Mouse (Mus musculus) CH12.LX (cell line): Measurements from ENCODE around the gene D630045J12Rik. TPM values are rescaled to one million over a fixed set of nuclear protein-coding genes. Genes with fewer than 3 reads are reported as not detected.

Experiments
- DNase-seq: peaks from one replicate; pipeline ENCODE4 v3.0.0-alpha.2; 2013; ENCODE audit errors: extremely low read depth
- H3K27ac ChIP-seq: 2 replicates; pipeline ENCODE4 v1.5.1; 2012; ENCODE audit warnings: low read depth, mild to moderate bottlenecking, control low read depth, moderate library complexity; ENCODE audit not compliant: insufficient read depth
- H3K27me3 ChIP-seq: replicated peaks from 2 replicates; pipeline ENCODE3; 2012; ENCODE audit warnings: inconsistent platforms
- H3K36me3 ChIP-seq, 2 experiments: replicated peaks in 1 of 2; 2 replicates each; pipeline versions ENCODE3 to v1.6.1; 2012; ENCODE audit warnings: inconsistent platforms in 1 of 2, low read length in 1 of 2, mild to moderate bottlenecking in 1 of 2, mixed read lengths in 1 of 2, moderate library complexity in 1 of 2; ENCODE audit not compliant: control insufficient read depth in 1 of 2, insufficient read depth in 1 of 2
- H3K4me1 ChIP-seq, 2 experiments: 2 replicates each; pipeline ENCODE4 v1.6.1; 2012; ENCODE audit warnings: inconsistent platforms in 1 of 2, moderate library complexity in 1 of 2; ENCODE audit not compliant: insufficient read depth in 2 of 2, control insufficient read depth in 1 of 2
- H3K4me2 ChIP-seq: 2 replicates; pipeline ENCODE4 v1.6.1; 2012; ENCODE audit warnings: low read depth, mild to moderate bottlenecking, control low read depth; ENCODE audit not compliant: poor library complexity, insufficient read depth, severe bottlenecking
- H3K4me3 ChIP-seq, 3 experiments: fragments of 150-350 bp in 1 of 3; sonication (generic) in 1 of 3; replicated peaks in 1 of 3; 2 replicates each; pipeline versions ENCODE3 to v1.5.1; 2011 to 2012; ENCODE audit warnings: low read depth in 2 of 3, low read length in 2 of 3, mild to moderate bottlenecking in 2 of 3, moderate library complexity in 2 of 3, control low read depth in 1 of 3, improper control_type of control experiment in 1 of 3, inconsistent platforms in 1 of 3, mixed read lengths in 1 of 3; ENCODE audit not compliant: poor library complexity in 1 of 3
- H3K79me2 ChIP-seq: replicated peaks from 2 replicates; pipeline ENCODE4 v1.6.1; 2012; ENCODE audit warnings: mild to moderate bottlenecking, moderate library complexity; ENCODE audit not compliant: control insufficient read depth, poor library complexity, insufficient read depth, severe bottlenecking; ENCODE audit errors: extremely low read depth
- H3K9ac ChIP-seq: 2 replicates; pipeline ENCODE4 v1.6.1; 2012; ENCODE audit warnings: low read depth, mild to moderate bottlenecking, control low read depth, moderate library complexity; ENCODE audit not compliant: insufficient read depth
- H3K9me3 ChIP-seq: replicated peaks from 2 replicates; pipeline ENCODE3; 2012; ENCODE audit warnings: low read length, inconsistent platforms, mixed read lengths
- E2F4 ChIP-seq: IDR thresholded peaks from 2 replicates; pipeline ENCODE4 v1.6.1; 2011; ENCODE audit warnings: low read depth, low read length, improper control_type of control experiment; ENCODE audit not compliant: insufficient replicate concordance
- ELF1 ChIP-seq: IDR thresholded peaks from 2 replicates; pipeline ENCODE4 v1.6.1; 2014; ENCODE audit warnings: low read depth, mild to moderate bottlenecking, inconsistent platforms, low read length, improper control_type of control experiment
- EP300 ChIP-seq: IDR thresholded peaks from 2 replicates; pipeline ENCODE4 v1.6.1; 2011; ENCODE audit warnings: low read length, improper control_type of control experiment
- ETS1 ChIP-seq: conservative IDR thresholded peaks from 2 replicates; pipeline ENCODE4 v1.6.1; 2012; ENCODE audit warnings: low read depth, mild to moderate bottlenecking, inconsistent platforms, low read length, improper control_type of control experiment, moderate library complexity
- HCFC1 ChIP-seq: IDR thresholded peaks from 2 replicates; pipeline ENCODE4 v1.6.1; 2012; ENCODE audit warnings: low read depth, mild to moderate bottlenecking, inconsistent platforms, low read length, improper control_type of control experiment
- IRF4 ChIP-seq: IDR thresholded peaks from 2 replicates; pipeline ENCODE4 v1.6.1; 2014; ENCODE audit warnings: low read depth, mild to moderate bottlenecking, inconsistent platforms, low read length, improper control_type of control experiment
- JUND ChIP-seq: conservative IDR thresholded peaks from 2 replicates; pipeline ENCODE4 v1.6.1; 2011; ENCODE audit warnings: low read depth, low read length, improper control_type of control experiment
- MAX ChIP-seq: IDR thresholded peaks from 2 replicates; pipeline ENCODE4 v1.6.1; 2011; ENCODE audit warnings: low read length, improper control_type of control experiment
- MAZ ChIP-seq: IDR thresholded peaks from 2 replicates; pipeline ENCODE4 v1.6.1; 2012; ENCODE audit warnings: low read depth, mild to moderate bottlenecking, inconsistent platforms, low read length, improper control_type of control experiment, moderate library complexity
- MEF2A ChIP-seq: IDR thresholded peaks from 2 replicates; pipeline ENCODE4 v1.6.1; 2014; ENCODE audit warnings: low read depth, mild to moderate bottlenecking, inconsistent platforms, low read length, improper control_type of control experiment, borderline replicate concordance
- MYC ChIP-seq: IDR thresholded peaks from 2 replicates; pipeline ENCODE4 v1.6.1; 2011; ENCODE audit warnings: low read depth, mild to moderate bottlenecking, improper control_type of control experiment, low read length
- PAX5 ChIP-seq: IDR thresholded peaks from 2 replicates; pipeline ENCODE4 v1.6.1; 2012; ENCODE audit warnings: low read length, inconsistent platforms, mixed read lengths
- POLR2AphosphoS2 ChIP-seq: IDR thresholded peaks from 2 replicates; pipeline ENCODE4 v1.6.1; 2011; ENCODE audit warnings: low read depth, low read length, improper control_type of control experiment
- RAD21 ChIP-seq: IDR thresholded peaks from 2 replicates; pipeline ENCODE4 v1.6.1; 2011; ENCODE audit warnings: low read depth, mild to moderate bottlenecking, low read length, improper control_type of control experiment, moderate library complexity
- RCOR1 ChIP-seq: conservative IDR thresholded peaks from 2 replicates; pipeline ENCODE4 v1.6.1; 2012; ENCODE audit warnings: low read depth, mild to moderate bottlenecking, inconsistent platforms, low read length, improper control_type of control experiment
- SIN3A ChIP-seq: IDR thresholded peaks from 2 replicates; pipeline ENCODE4 v1.6.1; 2012; ENCODE audit warnings: low read length, improper control_type of control experiment, inconsistent platforms
- SMC3 ChIP-seq: IDR thresholded peaks from 2 replicates; pipeline ENCODE4 v1.6.1; 2011; ENCODE audit warnings: low read depth, low read length, improper control_type of control experiment
- TBP ChIP-seq: conservative IDR thresholded peaks from 2 replicates; pipeline ENCODE4 v1.6.1; 2011; ENCODE audit warnings: low read depth, low read length, improper control_type of control experiment
- USF1 ChIP-seq: IDR thresholded peaks from 2 replicates; pipeline ENCODE4 v1.6.1; 2014; ENCODE audit warnings: low read depth, mild to moderate bottlenecking, inconsistent platforms, low read length, improper control_type of control experiment
- ZC3H11A ChIP-seq: IDR thresholded peaks from 2 replicates; pipeline ENCODE4 v1.6.1; 2012; ENCODE audit warnings: low read depth, mild to moderate bottlenecking, inconsistent platforms, low read length, improper control_type of control experiment
- ZMIZ1 ChIP-seq: IDR thresholded peaks from 2 replicates; pipeline ENCODE4 v1.6.1; 2012; ENCODE audit warnings: low read depth, mild to moderate bottlenecking, inconsistent platforms, low read length, improper control_type of control experiment
- ZNF384 ChIP-seq: IDR thresholded peaks from 2 replicates; pipeline ENCODE4 v1.6.1; 2012; ENCODE audit warnings: low read depth, low read length, improper control_type of control experiment, inconsistent platforms
- dilution Hi-C: fragments of 300-500 bp; cut with MboI; formaldehyde crosslinking; loops from 2 replicates; pipeline ENCODE4 v1.14.3; 2020; ENCODE audit warnings: low sequenced_read_pairs; ENCODE audit not compliant: extremely low pct_unique_long_range_greater_than_20kb, extremely low pct_ligation_motif_present
- in situ Hi-C: fragments of 300-500 bp; cut with MboI; formaldehyde crosslinking; loops from 3 replicates; pipeline ENCODE4 v1.14.3; 2019; ENCODE audit warnings: low sequenced_read_pairs, low pct_ligation_motif_present, low pct_unique_long_range_greater_than_20kb, mixed read lengths
- polyA plus RNA-seq: library from polyadenylated mRNA; unstranded; fragments of >175 nt; gene quantifications from 2 replicates; pipeline ENCODE4 v1.2.1, GENCODE M21; 2012; ENCODE audit warnings: low read depth; ENCODE audit not compliant: insufficient read length
- total RNA-seq, 2 experiments: library from RNA; depleted of rRNA; stranded (reverse); fragments of 300-350 nt in 1 of 2; fragments of >200 nt in 1 of 2; gene quantifications; 2 replicates each; pipeline ENCODE4 v1.2.3; 2012 to 2014

Gene D630045J12Rik
- total and polyA plus RNA-seq, 3 experiments = 0.48 to 4.9 (median 1.7) TPM

- dilution Hi-C loops (no loop called here), in situ Hi-C loops (no loop called here)
- TF ChIP-seq MEF2A = no peak
- TF ChIP-seq SIN3A = no peak
- no peak for TF ChIP-seq MYC
- no peak for TF ChIP-seq ELF1
- no peak for TF ChIP-seq POLR2AphosphoS2
- no peak for TF ChIP-seq MAZ
- no peak for TF ChIP-seq ZNF384
- TF ChIP-seq MAX = no peak
- no peak for TF ChIP-seq ZC3H11A
- TF ChIP-seq IRF4 = no peak
- no peak for TF ChIP-seq ZMIZ1
- no peak for TF ChIP-seq HCFC1
- no peak for TF ChIP-seq SMC3
- TF ChIP-seq RCOR1 = no peak
- TF ChIP-seq RAD21 = no peak
- no peak for TF ChIP-seq ETS1
- no peak for TF ChIP-seq EP300
- no peak for TF ChIP-seq E2F4
- Histone ChIP-seq H3K9ac (no peak overlapping the region), H3K27ac (no peak overlapping the region), H3K36me3 (no peaks in the 10 kb centered on the region), H3K9me3 (no peaks in the 10 kb centered on the region), H3K79me2 (no peaks in the 10 kb centered on the region), H3K27me3 (no peaks in the 10 kb centered on the region), H3K4me2 (no peak overlapping the region), H3K4me1 (peaks cover 14 to 52% of the 10 kb centered on the region in 2 experiments), H3K4me3 (no peak overlapping the region)
- DNase-seq = no peak
Observed at GRCm38 (mm10) chr6:38242295-38242830, 11.4 kb downstream of the D630045J12Rik start.

- in situ Hi-C loops = no loop called here
- no peak for DNase-seq
- Histone ChIP-seq H3K79me2 (no peaks in the 10 kb centered on the region), H3K27ac (no peak overlapping the region), H3K36me3 (peaks cover 0 to 2% of the 10 kb centered on the region in 2 experiments), H3K4me1 (peaks cover 8 to 45% of the 10 kb centered on the region in 2 experiments), H3K4me3 (no peak overlapping the region), H3K27me3 (no peaks in the 10 kb centered on the region), H3K9me3 (no peaks in the 10 kb centered on the region), H3K9ac (no peak overlapping the region)
- dilution Hi-C loops = no loop called here
- TF ChIP-seq SIN3A (no peak), MAX (no peak), TBP (no peak), MYC (no peak), E2F4 (no peak), PAX5 (no peak), ETS1 (no peak), USF1 (no peak), ZNF384 (no peak), JUND (no peak)
- TF ChIP-seq, all 38 proteins: peak for 0
- H3K4me2 ChIP-seq = no peak overlapping the region
Observed at GRCm38 (mm10) chr6:38241508-38241907, 12.3 kb downstream of the D630045J12Rik start.
